Comparison of ENCODE assay signal across 9 mouse cellular contexts in genomic region chr13:21934982-21935791, GRCm38 (mm10). TPM values are rescaled to one million over a fixed set of nuclear protein-coding genes. Genes with fewer than 3 reads are reported as not detected.
DNase-seq lines count a peak whose midpoint lies in the region; ATAC-seq and TF ChIP-seq lines count a peak whose summit lies in the region.
"Had no signal": no experiment of that assay in that cellular context is flagged by ENCODE, and none has a peak within 500 bp of the region (broad histone marks: within the 10 kb centered on the region; RNA-seq: fewer than 3 reads in every experiment).

No protein-coding gene starts in this region.

- H3K27ac ChIP-seq in embryonic fibroblast, embryonic 13.5 days (ENCODE audit: insufficient read depth, low read length): 0 out of 2 replicates have a peak overlapping the region, but pooled peaks have one; percentile 24
- no peak overlapping the region for H3K27ac ChIP-seq in hindbrain, postnatal 0 days

- no peak overlapping the region for H3K9ac ChIP-seq in hindbrain, postnatal 0 days (replicated peaks; ENCODE audit: low read length)

- H3K4me1 ChIP-seq in embryonic fibroblast, embryonic 13.5 days (ENCODE audit: control insufficient read depth, insufficient read depth, low read length): no peaks in the 10 kb centered on the region; the same call in 1 of the 2 replicates
- H3K4me1 ChIP-seq in hindbrain, postnatal 0 days (ENCODE audit: insufficient read depth, low read length): no peaks in the 10 kb centered on the region

- TF ChIP-seq POLR2A in embryonic fibroblast, embryonic 13.5 days (IDR thresholded peaks at IDR 0.05; ENCODE audit: low read depth, low read length): no peak

- DNase-seq in layer of hippocampus, adult 11-12 months (ENCODE audit: low spot score): peak; percentile 26
- DNase-seq in layer of hippocampus, adult 9-11 months: no peak
- DNase-seq in adrenal gland, adult (ENCODE audit: inconsistent age in 2 of 2, low spot score in 1 of 2): peak; percentile 62 to 88
- DNase-seq in hindbrain, postnatal 0 days (ENCODE audit: low spot score): peak; percentile 66
- DNase-seq in liver: peak; percentile 86
- DNase-seq in naive thymus-derived CD4-positive, alpha-beta T cell, adult 2 months (ENCODE audit: low read depth): peak; percentile 71
- peak; percentile 83 for DNase-seq in thymus, postnatal 25 days

- H3K4me3 ChIP-seq in embryonic fibroblast, embryonic 13.5 days (ENCODE audit: insufficient read depth, low read length): peak overlapping the region; percentile 39
- H3K4me3 ChIP-seq in hindbrain, postnatal 0 days (ENCODE audit: low read length): no peak overlapping the region

- 15% methylated on average over 17 of the region's 17 CpGs for WGBS in hindbrain, postnatal 0 days

- H3K36me3 ChIP-seq in hindbrain, postnatal 0 days (ENCODE audit: insufficient read depth, low read length): no peaks in the 10 kb centered on the region

- H3K4me2 ChIP-seq in hindbrain, postnatal 0 days (ENCODE audit: low read depth, low read length): peak overlapping the region; percentile 42

- no peak for TF ChIP-seq CTCF in embryonic fibroblast, embryonic 13.5 days (IDR thresholded peaks at IDR 0.05; ENCODE audit: borderline replicate concordance, insufficient read depth, low read length)
- no peak for TF ChIP-seq CTCF in hindbrain, postnatal 0 days (IDR thresholded peaks at IDR 0.05; ENCODE audit: low read depth)

- no peaks in the 10 kb centered on the region for H3K27me3 ChIP-seq in hindbrain, postnatal 0 days (ENCODE audit: insufficient read depth, low read length)

- ATAC-seq in hindbrain, postnatal 0 days: no peak

- H3K9me3 ChIP-seq in hindbrain, postnatal 0 days (ENCODE audit: low read length): no peaks in the 10 kb centered on the region

RNA-seq across cellular contexts. Expression of gene Zfp184, which starts 9.7 kb away (rescaled TPM):
- polyA plus RNA-seq in embryonic fibroblast, embryonic 13.5 days (2011; ENCODE audit: insufficient read length, low read depth, missing spikeins): 2.9 and 5.0 TPM in 2 replicates
- total RNA-seq in hindbrain, postnatal 0 days (2014; rRNA removed): 9.3 and 13.5 TPM in 2 replicates
- polyA plus RNA-seq in hindbrain, postnatal 0 days (2015; fragmentation: Nextera tagmentation; extraction: Ambion mirVana): 7.8 and 9.6 TPM in 2 replicates

RNA-seq across cellular contexts. Expression of gene Pom121l2, which starts 45.8 kb away (rescaled TPM):
- 0.23 and 0.32 TPM in 2 replicates for polyA plus RNA-seq in embryonic fibroblast, embryonic 13.5 days (2011; ENCODE audit: insufficient read length, low read depth, missing spikeins)
- not detected in 2 replicates for total RNA-seq in hindbrain, postnatal 0 days (2014; rRNA removed)
- polyA plus RNA-seq in hindbrain, postnatal 0 days (2015; fragmentation: Nextera tagmentation; extraction: Ambion mirVana): not detected in 2 replicates
- total RNA-seq: left cerebral cortex, postnatal 36 days had no signal
